Mouse (Mus musculus) ovary, postnatal 14 days (tissue): ENCODE results near the gene Focad.

ENCODE experiments used
- DNase-seq: peaks from one replicate; pipeline ENCODE4 v3.0.0; 2022; ENCODE audit warnings: low spot score

Gene Focad

DNA sequence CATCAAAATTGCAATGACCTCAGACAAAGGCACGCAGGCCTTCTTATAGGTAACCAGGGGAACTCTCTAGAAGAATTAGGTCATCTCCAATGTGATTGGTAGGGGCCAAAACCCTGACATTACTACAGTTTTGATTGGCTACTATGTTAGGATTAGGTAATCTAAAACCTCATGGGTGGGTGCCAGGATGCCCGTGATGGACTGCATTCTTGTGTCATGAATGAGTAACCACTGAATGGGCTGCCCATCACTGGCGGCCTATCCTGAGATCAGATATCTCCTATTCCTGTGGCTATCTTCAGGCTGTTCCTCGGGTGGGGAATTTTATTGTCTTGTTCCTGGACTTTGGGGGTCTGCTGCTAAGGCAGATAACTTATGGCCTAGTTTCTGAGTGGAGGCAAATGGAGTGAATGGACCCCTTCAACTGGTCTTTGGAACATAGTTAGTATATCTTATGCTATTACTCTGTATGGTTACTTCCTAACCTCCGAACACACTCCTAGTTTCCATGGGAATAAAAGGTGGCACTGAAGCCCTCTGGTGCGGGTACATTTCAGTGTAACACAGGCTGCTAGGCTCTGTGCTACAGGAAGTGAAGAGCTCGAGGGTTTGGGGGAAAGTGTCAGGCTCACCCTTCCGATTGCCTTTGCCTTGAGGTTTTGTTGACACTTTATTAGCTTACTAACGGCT is 306.0 kb downstream of the Focad start:
- no peak for DNase-seq

- DNase-seq = no peak
Observed at GRCm38 (mm10) chr4:88400992-88401313, 306.5 kb downstream of the Focad start.

- no peak for DNase-seq
Observed at GRCm38 (mm10) chr4:88402884-88403283, 308.5 kb downstream of the Focad start.

DNA sequence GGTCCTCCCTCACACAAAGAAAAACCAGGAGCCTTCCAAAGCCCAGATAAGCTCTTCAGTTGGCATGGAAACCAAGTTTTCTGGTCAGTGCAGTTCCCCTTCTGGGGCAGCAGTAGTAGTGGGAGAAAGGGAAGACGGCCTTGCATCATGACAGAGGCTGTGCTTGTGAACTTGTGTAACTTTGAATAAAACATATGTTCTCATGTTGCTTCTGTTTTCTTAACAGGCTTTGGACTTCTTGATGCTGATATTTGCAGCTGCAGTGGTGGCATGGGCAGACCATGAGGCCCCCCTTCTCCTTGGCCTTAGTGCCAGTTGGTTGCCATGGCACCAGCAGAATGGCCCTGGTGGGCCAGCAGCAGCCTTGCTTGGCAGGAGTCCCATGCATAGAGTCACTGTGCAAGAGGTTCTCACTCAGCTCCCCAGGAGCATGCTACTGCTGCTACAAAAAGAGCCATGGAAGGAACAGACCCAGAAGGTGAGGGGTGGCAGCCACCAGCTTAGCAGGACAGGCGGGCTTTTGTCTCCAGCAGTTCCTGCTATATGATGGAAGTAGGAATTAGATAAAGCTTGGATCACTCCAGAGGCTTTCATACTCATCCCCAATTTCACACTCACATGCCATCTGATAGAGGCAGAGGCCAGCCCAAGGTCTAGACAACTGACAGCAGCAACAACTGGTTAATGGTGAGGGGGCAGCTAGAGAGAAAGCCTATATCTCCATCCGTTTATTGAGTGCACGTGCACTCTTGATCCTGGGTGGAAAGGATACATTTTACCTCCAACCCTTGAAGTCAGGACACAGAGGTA is 312.7 kb downstream of the Focad start:
- peak; percentile 30 for DNase-seq

GRCm38 (mm10) chr4:88409279-88409678 is 314.9 kb downstream of the Focad start:
- DNase-seq = no peak

DNA sequence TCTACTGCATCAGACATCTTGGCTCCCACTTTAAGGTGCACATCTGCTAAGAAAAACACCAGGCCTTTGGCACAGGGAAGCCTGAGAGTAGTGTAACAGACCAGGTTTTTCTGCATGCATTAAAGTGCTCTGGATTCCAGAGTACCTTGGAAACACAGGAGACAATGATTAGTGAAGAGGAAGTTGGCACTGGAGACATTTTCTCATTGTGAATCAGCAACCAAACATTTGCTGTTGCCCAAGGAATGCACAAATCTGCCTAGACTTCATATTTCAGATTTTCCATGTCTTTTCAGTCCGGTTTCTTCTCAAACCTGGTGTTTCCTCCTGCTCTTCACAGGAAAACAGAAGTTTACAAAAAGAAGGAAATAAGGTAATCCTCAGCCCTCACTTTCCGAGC is 317.9 kb downstream of the Focad start:
- DNase-seq = no peak

DNA sequence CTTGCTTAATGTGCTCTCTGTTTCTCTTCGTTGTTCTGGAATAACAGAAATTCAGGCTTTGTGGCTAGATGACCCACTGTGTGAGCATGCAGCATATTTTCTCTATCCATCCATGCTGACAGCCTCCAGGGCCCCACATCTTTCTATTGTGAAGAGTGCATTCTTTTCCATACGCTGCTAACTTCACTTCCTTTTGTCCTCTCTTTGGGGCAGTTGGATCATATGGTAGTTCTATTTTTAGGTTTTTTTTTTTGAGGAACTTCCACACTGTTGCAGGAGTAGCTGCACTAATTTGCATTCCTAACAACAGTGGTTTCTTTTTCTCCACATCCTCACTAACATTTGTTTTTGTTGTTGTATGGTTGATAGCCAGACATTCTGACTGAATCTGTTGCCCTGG is 320.6 kb downstream of the Focad start:
- DNase-seq = no peak

GRCm38 (mm10) chr4:88419378-88419777 is 324.9 kb downstream of the Focad start:
- DNase-seq = no peak

- no peak for DNase-seq
Observed at GRCm38 (mm10) chr4:88424563-88424962, 330.1 kb downstream of the Focad start.

GRCm38 (mm10) chr4:88427630-88428239 is 333.3 kb downstream of the Focad start:
- DNase-seq = no peak

DNA sequence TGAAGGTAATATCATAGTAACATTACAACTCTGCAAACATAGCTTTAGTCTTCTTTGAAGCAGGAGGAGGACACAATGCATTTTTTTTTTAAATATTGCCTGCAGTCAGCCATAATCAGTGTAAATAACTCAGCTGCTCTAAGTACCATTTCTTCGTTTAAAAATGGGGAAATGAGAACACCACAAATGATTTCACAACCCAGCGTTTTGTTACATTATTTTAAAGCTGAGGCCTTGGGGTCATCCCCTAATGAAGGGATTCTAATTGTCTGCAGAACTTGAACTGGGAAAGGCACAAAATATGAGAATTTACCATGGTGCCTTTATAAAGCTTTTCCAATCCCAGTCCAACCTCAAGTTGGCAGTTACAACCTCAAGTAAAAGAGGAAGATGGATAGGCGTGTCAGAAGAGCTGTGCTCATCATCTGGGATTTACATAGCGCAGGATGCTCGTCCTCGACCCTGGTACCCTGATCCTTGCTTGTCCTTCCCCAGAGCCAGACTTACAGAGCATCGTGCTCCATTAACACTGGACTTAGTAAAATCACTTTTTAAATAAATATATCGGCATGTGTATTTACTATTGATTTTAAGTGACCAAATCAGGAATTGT is 338.1 kb downstream of the Focad start:
- no peak for DNase-seq

GRCm38 (mm10) chr4:88436593-88437165 is 342.2 kb downstream of the Focad start:
- no peak for DNase-seq

DNA sequence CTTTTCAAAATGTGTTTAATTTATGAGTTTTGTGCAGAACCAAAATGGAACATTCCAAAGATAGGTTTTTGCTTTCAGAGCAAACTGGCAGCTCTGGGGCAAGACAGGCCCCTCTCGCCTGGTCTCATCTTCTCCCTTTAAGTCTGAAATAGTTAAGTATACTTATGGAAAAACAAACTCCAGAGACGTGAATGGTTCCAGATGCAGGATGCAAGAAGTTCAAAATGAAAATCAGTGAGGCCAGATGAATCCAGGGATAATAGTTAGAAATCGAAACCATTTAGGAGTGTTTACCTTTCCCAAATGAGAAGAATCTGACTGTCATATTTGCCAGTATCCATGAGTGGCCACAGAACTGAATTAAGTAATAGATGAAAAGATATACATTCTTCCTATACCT is 342.7 kb downstream of the Focad start:
- DNase-seq = no peak

DNA sequence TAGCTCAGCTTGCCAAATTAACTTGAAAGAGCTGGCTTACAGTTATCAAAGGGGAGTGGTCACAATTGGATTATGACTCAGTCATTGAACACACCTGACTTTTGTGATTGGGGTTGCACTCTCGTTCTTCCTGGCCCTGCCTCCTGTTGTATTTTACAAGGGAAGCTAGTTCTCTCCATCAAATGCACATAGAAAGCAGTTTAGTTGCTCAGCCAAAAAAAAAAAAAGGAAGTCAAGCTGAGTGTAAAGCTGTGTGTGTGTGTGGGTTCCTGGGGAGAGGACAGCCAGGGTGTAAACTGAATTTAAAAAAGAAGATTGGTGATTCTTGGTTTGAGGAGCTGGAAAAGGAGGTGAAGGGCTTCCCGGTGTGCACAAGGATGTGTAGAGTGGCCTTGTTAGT is 343.5 kb downstream of the Focad start:
- DNase-seq = no peak

DNA sequence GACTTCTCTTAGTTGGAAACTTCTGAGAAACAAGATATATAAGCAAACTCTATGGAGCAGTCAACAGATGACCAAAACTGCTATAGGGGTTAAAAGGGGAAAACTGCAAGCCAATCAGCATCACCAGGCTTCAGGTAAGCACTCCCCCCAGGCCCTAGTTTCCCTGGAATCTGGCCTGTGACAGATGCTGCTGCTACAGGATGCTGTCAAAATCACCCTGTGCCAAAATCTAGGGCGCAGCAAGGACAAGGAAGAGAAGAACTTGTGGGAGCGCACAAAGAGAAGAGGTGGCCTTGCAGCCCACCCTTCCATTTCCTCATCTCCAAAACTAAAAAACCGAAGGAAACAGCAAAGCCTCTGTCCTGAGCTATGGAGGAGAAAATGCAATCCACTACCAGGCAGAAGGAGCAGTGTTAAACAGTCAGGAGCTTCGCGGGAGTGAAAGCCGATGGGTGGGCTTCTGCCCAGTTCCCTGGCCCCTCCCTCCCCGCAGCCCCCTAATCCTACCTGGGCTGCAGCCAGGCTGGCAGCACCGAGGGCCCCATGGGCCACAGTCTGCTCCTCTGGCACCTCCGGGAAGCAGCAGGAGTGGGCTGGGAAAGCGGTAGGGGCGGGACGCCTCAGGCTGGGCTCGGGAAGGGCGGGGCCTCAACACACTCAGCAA is 344.0 kb downstream of the Focad start, which contains the start of gene Hacd4:
Gene Hacd4 (minus strand): TSS at position 603 of the 664 bp plus-strand sequence.
- peak; percentile 41 for DNase-seq

- no peak for DNase-seq
Observed at GRCm38 (mm10) chr4:88438990-88439329, 344.5 kb downstream of the Focad start.

- DNase-seq = no peak
Observed at GRCm38 (mm10) chr4:88439669-88440123, 345.3 kb downstream of the Focad start.

GRCm38 (mm10) chr4:88440814-88441213 is 346.4 kb downstream of the Focad start:
- no peak for DNase-seq

DNA sequence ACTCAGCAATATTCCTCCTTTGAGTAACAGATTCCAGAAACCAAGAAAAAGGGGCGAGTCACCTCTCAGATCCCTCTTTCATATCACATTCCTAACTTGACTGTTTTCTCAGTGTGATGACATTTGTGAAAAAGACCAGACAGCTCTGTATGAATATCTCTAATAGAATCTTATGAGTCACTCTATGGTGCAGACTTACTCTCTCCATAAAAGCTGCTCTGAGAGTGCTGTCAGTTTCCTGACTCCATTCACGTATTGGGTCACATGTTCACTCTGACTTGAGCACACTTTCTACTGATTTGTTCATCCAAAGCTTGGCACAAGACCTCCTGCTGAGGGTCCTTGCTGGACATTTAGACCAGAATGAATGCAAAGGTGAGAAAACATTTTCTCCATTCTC is 354.5 kb downstream of the Focad start:
- no peak for DNase-seq

DNA sequence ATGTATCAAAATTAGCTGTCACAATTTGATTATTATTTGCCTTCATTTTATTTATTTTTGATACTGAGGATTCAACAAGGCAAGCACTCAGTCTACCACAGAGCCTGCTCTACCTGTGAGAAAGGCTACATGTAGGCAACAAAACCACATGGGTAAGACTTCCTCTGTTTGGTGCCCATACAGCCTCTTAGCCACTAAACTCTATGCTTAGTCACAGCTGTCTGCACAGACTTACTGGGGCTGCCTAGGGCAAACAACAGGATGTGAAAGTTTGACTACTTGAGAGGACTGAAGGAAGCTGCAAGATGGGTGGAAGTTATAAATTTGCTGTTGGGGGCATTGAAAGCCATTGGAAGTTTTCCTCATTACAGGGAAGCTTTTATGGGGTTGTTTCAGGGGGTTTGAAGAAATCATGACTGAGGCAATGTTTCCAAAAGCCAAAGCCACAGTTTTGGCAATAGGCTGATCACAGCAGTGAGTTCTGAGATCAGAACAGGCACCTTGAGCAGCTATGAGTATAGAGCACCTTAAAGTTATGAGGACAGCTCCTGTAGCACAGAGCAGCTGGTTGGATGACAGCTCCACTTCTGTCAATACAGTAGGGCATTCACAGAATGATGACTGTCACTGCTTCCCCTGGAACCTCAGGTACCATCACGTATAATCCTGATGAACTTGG is 355.8 kb downstream of the Focad start:
- no peak for DNase-seq

- DNase-seq = no peak
Observed at GRCm38 (mm10) chr4:88458093-88458492, 363.7 kb downstream of the Focad start.
